Mouse (Mus musculus): Measurements from ENCODE around the gene Col6a2.

The Col6a2 gene

DNA sequence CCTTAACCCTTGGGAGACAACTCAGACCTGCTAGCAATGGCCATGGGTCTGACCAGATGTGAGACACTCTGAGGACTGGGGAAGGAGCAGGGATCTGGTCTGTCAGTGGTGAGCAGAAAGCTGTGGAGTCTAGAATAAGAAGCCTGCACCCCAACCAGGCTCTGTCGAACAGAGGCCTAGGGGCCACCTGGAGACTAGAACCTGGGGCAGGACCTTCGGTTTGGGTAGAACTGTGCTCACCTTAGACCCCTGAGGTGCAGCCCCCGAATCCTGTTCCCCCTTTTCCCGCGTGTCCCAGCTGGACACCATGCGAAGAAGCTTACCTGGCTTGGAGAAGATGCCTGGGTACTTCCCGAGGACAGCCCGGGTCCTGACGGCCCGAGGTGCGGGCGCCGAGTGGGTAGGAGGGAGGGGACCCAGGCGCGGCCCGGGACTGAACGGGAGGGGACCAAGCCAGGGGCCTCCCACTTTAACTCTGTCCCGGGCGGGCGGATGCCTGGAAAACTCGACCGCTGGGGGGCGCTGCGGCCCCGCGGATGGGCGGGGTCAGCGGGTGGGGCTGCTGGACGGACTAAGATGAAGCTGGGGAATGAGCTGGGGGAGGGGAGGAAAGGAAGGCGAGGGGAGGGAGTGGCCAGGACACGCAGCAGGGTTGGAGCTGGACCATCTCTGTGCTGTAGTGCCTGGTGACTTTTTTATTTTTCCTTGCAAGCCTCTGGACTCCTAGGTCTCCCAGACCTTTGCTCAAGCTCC is at the start of gene Col6a2:
Col6a2 (minus strand) TSS at position 703 of the 753 bp plus-strand sequence.
- peak; percentile 44 to 47 for DNase-seq (ENCODE audit: low spot score in 2 of 2)

DNA sequence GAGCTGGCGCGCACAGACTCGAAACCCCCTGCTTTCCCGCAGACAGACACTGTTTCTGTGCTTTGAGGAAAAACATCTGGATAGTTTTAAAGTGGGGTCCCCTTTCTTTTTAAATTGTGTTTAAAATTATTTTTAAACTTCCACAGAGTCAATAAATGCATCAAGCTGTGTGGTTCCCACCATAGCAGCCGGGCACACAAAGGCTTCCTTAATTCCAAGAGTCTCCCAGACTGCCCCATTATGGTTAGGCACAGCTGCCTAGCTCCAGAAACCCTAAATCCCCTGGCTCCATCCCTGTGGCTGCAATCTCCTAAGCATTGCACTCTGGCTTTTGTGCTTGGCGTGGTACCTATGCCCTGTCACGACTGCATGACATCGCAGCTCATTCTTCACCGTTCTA is 48.5 kb upstream of the Col6a2 start:
- no peak for DNase-seq (ENCODE audit: low spot score in 2 of 2)

DNA sequence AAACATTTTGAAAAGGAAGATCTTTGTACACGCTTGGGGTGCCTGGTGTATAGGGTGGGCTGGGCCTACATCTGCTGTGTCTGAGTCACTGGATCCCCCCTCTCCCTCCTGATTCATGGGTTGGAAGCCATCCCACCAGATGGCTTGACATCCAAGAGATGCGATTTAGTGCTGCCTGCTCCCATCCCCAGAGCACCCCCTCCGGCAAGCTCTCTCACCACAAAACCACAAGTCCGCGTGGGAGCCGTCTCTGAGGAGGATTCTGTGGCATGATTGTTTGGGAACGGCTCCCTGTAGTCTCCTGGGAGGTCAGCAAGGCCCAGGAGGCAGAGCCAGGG is 45.5 kb upstream of the Col6a2 start:
- peak; percentile 68 to 75 for DNase-seq (ENCODE audit: low spot score in 2 of 2)

DNA sequence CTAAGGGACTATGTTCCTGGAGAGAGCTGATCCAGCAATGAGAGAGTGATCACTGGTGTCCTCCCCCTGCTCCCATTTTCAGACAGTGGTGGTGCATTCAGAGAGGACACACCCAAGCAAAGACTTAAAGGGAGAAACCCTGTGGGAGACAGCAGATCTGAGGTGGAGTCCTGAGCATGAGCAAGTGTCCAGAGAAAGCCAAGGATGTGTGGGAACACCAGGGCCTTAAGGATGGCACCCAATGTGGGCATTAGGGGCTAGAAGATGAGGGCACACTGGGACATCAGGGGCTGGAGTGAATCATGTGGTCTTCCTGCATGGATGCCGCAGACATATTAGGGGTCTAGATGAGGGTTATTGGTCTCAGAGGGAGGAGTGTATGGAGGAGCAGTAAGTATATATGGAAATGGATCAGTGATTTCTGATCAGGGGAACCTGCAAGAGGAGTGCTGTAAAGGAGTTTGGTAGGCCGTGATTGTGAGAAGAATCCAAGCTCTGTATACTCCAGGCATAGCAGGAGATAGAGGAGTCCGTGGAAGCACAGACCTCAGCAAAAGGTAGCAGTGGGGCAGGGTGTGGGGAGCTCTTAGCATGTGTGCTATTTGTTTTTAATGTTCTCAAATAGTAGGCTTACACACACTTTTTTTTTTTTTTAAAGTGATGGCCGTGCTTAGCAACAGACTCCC is 45.0 kb upstream of the Col6a2 start:
- DNase-seq (ENCODE audit: low spot score in 2 of 2), result no peak

DNA sequence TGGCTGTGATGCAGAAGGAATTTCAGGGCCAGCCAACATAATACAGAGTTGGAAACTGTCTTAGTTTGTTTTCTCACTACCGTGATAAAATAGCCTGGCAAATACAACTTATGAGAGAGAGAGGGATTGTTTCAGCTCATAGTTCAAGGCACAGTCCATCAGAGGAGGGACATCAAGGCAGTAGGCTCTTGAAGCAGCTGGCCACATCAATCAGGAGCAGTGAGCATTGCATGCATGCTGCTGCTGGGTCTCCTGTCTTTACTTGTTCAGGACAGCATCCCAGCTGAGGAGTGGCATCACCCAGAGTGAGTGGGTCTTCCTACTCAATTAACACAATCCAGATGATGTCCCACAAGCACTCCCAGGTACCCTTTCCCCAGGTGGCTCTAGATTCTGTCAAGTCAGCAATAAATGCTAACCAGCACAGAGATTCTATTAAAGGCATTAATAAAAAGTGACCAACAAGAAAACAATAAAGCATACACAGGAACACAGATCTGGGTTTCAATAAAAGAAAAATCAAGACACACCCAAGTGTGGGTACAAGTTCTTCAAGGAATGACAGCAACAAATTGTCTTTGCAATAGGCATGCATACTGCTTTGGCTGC is 43.9 kb upstream of the Col6a2 start:
- no peak for DNase-seq (ENCODE audit: low spot score in 2 of 2)

DNA sequence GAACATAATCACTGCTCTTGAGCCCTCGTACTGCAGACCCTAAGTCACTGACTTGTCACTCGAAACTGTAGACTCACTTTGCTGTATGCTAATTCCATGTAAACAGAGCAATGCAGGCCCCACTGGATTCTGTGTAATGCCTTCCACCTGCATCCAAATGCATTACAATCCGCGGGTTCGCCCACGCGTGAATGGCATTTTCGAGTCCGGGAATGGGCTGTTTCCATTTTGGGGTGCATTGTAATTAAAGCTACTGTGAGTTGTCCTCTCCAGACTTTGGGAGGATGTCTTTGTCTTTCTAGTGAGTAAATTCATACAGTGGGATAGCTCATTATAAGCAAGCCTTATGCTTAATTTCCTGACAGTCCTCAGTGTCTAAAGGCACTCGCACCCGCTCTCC is 42.1 kb upstream of the Col6a2 start:
- no peak for DNase-seq (ENCODE audit: low spot score in 2 of 2)

DNA sequence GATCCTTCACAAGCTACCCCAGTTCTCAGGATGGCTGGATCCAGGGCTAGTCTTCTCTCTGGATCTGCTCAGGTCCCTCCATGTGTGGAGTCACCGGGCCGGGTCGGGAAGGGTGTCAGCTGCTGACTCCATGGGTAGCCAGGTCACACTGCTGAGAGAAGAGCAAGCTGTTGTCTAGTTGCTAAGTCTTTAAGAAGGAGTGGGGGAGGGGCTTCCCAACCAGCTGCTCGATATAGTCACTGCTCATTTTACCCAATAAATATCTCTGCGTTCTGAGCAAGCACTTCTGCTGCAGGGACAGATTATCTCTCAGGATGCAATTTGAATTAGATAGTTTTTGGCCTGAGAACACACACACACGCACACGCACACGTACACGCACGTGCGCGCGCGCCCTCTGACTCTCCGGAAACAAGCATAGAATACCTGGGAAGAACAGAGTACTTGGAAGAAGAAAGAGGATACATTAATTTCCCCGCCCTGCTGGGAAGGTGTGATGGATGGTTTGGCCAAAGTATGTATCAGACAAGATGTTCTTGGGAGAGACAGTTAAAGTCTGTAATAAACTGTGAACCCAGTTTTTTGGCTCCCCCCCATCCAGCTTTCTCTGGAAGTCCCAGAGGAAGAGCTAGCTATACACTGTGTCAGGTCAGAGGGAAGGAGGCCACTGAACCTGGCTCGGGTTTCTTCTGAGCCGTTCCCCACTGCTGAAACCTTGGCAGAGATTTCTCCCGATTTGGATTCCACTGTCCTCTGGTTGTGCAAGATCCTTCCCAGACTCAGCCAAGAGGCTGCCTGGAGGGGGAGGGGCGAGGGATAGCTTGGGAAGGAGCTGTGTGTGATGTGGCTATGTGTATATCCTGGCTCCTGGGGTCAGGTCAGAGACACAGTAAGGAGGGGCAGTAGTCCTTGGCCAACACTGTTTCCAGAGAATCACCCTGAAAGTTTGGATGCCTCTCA is 41.0 kb upstream of the Col6a2 start:
- no peak for DNase-seq (ENCODE audit: low spot score in 2 of 2)

DNA sequence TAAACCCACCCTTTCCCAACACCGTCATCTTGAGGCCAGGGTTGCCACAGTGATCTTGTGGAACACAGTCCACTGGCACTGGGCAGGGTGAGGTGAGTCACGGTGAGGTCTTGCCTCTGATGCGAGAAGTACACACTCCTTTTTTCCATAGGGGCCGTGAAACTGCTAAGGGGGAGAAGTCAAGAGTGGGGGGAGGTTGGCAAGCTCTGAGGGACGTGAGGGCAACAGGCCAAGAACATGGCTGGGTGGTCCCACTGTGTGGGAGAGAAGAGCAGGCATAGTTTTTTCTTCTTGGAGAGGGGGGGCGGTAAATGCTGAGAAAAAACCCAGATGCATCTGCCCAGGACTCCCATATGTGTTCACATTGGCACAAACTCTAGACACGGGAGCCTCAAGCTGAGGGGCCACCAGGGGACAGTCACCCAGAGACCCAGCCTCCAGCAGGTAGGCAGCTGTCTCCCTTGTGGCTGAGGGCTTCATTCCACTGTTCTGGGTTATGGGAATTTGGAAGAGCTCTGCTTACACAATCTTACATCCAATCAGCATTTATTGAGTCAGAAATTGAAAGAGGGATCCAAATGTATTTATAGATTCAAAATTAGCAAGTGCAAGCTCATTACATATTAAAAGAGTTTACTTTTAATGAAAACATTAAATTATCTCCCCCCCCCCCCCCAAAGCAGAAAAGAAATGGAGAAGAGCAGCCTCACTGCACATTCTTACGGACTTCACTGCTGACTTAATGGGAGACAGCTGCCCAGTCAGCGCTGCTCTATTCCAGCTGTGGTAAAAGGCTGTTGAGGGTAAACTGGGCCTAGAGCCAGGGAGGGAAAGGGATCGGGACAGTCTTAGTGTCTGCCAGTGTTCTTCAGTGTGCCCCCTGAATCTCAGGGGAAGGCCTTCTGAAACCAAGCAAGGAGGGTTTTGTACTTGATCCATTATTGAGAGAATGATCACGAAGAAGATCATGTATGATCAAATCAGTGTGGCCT is 30.2 kb upstream of the Col6a2 start:
- DNase-seq (ENCODE audit: low spot score in 2 of 2), result no peak

DNA sequence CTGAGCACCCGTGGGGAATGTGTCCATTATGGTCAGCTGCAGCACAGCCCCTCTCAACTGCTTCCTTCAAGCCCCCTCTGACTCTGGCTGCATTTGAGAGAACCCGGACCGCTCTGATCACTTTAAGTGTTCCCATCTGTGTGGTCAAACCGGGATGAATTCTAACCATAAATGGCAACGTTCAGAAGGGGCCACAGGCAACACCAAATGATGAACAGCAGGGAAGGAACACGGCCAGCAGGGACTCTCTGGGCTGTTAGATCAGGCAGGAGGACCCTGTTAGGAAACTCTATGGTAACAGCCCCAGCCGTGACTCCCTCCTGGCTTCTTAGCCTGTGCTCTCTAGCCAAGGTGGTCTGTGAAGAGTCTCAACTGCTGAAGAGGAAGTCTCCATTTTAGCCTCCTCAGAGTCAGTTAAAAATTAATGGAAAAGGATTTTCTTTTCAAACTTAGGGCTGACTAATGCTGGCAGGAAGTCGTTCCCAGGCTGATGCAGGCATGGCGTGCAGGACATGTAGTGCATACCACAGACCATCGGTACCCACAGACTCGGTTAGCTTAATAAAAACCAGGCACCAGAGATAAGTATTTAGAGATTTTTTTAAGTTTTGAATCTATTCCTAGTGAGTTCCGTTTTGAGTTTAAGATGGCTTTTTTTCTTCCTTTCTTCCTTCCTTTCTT is 27.4 kb upstream of the Col6a2 start:
- DNase-seq (ENCODE audit: low spot score in 2 of 2), result no peak

DNA sequence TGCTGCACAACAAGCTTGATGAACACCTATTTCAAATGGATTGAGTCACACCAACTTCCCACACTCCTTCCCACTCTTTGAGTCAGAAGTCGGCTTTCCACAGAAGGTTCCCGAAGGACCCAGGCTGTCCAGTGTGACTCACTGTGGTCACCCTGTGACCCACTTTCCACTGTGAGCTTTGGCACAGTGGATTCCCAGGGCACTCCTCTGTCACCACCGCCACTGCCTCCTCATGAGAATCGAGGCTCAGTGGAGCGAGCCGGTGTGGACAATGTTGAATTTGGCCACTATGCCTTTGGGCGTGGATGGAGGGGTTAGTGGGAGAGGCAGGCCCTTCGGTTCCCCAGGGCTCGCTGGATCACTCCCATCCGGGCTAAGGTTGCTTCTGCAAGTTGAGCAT is 25.3 kb upstream of the Col6a2 start:
- DNase-seq (ENCODE audit: low spot score in 2 of 2), result no peak

DNA sequence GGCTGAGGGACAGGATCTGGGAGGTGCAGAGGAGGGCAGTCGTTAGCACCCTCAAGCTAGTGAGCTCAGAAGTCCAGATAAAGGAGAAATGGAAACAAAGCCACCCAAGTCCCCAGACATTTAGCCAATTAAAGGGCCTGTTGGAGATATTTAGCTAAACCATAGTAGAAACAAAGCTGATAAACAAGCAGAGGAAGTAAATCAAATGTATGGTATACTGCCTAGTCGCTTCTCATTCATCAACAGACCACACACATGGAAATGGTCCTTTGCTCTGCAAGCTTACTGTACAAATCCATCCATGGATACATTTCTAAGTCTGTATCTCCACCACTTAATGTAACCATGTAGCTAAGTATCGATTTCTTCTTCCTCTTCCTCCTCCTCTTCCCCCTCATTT is 24.0 kb upstream of the Col6a2 start:
- no peak for DNase-seq (ENCODE audit: low spot score in 2 of 2)

DNA sequence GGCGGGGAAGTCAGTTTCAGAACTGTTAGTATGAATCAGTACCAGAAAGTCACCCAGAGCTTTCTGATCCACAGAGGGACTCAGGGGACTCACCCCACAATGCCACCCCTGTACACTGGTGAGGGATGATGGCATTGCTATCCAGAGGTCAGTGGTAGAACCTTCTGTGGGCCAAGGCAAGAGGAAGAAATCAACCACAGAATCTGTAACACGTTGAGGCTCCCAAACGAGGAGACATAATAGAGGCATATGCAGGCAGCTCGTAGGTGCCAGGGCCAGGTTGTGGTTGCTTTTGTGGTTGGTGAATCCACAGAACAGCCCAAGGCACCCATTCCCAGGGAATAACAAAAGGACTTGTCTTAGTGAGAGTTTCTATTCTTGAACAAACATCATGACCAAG is 22.3 kb upstream of the Col6a2 start:
- no peak for DNase-seq (ENCODE audit: low spot score in 2 of 2)

DNA sequence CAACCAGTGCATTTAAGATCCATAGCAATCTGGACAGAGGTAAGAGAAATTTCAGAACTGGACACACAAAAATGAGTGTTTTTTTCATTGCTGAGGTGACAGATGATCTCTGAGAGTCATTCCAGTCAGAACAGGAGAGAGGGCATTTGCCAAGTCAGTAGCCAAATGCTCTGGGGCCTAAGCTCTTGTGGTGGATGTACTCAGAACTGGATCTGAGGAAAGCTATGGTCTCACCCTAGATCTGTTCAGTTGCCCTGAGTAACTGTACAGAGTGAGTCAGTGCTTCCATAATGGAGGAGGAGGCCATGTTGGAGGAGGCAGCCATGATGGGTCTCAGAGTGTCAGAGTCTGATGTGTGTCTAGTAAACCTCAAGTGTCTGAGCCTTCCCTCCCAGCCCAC is 21.6 kb upstream of the Col6a2 start:
- no peak for DNase-seq (ENCODE audit: low spot score in 2 of 2)

DNA sequence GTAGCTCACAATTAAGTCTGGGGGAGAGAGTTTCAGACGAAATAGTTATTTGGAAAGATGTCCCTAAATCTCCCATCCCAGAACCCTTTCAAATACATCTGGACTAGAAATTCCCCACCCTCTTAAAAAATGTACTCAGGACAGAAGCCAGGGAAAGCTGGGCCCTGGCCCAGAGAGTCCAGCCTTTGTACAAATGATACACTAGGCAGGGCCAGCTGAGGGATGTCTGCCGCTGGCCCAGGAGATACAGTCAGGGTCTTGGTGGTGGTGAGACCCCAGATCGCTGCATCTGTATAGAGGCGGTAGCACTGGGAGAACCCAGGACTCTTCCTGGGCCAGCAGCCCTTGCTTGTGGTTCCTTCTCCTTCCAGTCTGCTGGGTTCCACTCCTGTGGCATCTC is 20.6 kb upstream of the Col6a2 start:
- no peak for DNase-seq (ENCODE audit: low spot score in 2 of 2)

DNA sequence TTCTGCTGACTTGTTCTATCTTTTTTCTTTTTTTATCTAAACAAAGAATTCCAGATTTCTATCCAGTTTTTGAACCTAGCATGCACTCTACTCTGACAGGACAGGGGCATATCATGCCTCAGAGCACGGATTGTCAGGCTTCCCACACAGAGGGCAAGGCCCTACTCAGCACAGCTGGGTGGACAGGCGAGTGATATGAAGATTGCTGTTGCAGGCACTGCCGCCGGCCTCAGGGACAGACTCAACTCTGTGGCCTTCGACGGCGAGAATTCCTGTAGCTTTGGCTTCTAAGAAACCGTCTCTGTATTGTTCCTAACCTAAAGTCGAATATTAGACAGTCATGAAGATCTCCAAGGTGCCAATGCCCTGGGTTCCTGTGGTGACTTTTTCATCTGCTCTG is 20.0 kb upstream of the Col6a2 start:
- DNase-seq (ENCODE audit: low spot score in 2 of 2), result no peak

DNA sequence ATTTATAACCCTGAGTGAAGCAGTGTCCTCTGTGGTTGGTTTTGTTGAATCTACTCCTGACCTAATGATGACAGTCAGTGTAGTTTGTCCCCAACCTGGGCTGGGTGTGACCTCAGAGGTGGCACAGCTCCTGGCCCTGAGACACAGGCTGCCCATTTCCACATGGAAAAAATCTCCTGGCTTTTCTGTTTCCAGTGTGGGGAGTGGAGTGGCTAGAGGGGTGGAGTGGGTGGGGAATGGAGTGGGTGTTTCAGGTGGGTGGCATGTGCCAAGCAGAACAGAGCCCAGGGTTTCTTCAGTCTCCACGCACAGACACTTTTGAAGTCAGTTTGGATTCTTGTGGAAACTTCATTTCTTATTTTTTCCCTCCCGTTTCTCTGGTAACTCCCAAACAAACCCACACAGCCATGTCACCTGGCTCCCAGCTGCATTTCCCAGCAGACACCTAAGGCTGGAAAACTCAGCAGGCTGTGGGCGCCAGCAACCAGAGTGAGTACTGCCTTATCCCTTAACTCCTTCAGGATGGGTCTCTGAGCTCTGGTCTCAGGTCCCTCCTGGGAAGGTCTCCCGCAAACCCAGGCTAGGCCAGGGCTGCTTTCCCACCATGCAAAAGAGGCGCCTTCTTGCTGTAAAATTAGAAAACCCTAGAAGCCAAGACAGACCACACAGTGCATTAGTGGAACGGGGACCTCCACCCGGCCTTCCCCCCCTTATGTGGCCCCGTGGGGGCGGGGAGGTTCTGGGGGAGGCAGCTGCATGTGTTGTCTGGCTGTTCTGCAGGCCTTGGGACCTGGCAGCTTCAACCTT is 19.4 kb upstream of the Col6a2 start:
- DNase-seq (ENCODE audit: low spot score in 2 of 2), result peak; percentile 30 to 41

DNA sequence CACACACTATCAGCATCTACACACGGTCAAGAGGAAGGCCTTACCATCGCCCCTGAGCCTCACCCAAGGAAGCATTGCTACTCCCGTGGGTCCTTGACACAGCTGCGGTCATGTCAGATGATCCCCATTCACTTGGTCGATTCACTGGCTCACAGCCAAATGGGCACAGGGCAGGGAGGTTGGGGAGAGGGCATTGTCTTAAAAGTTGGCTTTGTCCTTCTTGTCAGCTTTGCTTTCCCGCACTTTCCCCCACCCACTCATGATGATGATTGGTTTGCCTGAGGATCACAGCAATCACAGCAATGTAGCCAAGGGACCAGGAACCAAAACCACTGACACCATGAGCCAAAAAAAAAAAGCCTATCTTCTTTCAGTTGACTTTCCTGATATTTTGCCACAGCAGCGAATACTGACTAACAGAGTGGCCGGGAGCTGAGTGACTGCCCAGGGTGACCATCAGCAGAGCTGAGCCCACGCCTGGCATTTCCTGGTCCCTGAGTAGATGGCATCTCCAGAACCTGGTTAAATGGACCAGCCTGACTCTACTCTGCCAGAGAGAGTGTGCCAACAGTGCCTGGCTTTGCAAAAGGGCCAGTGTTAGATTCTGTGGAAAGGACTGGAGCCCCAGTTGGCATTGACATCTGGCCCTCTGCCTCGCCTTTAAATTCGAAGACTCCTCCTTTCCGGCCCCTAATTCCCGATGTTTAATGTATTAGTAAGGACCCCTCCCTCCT is 18.6 kb upstream of the Col6a2 start:
- no peak for DNase-seq (ENCODE audit: low spot score in 2 of 2)

DNA sequence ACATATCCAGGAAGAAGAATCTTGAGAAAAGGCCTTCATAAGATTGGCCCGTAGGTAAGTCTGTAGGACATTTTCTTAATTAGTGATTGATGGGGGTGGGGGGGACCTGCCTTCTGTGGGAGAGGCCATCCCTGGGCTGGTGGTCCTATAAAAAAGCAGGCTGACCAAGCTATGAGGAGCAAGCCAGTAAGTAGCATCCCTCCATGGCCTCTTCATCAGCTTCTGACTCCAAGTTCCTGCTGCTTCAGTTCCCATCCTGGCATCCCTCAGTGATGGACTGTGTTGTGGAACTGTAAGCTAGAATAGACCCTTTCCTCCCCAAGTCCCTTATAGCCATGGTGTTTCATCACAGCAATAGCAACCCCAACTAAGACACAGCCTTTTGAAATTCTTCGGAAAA is 16.5 kb upstream of the Col6a2 start:
- DNase-seq (ENCODE audit: low spot score in 2 of 2), result no peak

DNA sequence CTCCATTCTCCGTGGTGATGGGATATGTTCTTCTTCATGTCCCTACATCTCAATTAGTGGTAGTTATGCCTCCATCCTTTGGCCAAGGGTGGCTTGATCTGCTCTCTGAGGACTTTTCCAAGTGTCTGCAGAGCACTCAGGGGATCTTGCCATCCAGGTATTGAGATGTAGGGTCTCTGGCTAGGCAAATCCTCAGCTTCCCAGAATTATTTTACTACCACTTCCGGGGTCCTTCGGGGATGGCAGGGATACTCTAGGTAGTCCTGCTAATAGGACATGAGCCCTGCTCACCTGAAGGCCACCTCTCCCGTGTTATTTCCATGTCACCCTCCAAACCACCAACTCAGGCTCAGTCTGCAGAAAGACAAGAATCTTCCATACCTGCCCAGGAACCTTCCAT is 13.2 kb upstream of the Col6a2 start:
- DNase-seq (ENCODE audit: low spot score in 2 of 2), result no peak

Data from right cerebral cortex, postnatal 36 days (tissue).